Mouse (Mus musculus) G1E (cell line): ENCODE results near the gene Nudt13. TPM values are rescaled to one million over a fixed set of nuclear protein-coding genes. Genes with fewer than 3 reads are reported as not detected.

ENCODE experiments used
- ATAC-seq: 2 replicates; pipeline ENCODE4 v1.8.0; 2016; ENCODE audit warnings: mild to moderate bottlenecking; ENCODE audit not compliant: insufficient number of reproducible peaks, poor library complexity, low FRiP score, severe bottlenecking; ENCODE audit errors: extremely low read depth
- DNase-seq: peaks from one replicate; pipeline ENCODE4 v3.0.0; 2012; ENCODE audit warnings: low spot score
- H3K27me3 ChIP-seq: 2 replicates; pipeline ENCODE4 v1.6.1; 2012; ENCODE audit warnings: mild to moderate bottlenecking, low read length, inconsistent platforms; ENCODE audit not compliant: insufficient read depth
- H3K36me3 ChIP-seq: replicated peaks from 2 replicates; pipeline ENCODE3; 2012; ENCODE audit warnings: mild to moderate bottlenecking, inconsistent platforms
- H3K4me1 ChIP-seq: 2 replicates; pipeline ENCODE4 v1.6.1; 2012; ENCODE audit warnings: low read depth, low read length, inconsistent platforms, mixed read lengths; ENCODE audit not compliant: insufficient read depth
- H3K4me3 ChIP-seq: 2 replicates; pipeline ENCODE4 v1.5.1; 2012; ENCODE audit warnings: low read depth, mild to moderate bottlenecking, inconsistent platforms, low read length, moderate library complexity, mixed read lengths
- H3K9me3 ChIP-seq: replicated peaks from 2 replicates; pipeline ENCODE4 v1.6.1; 2012; ENCODE audit warnings: inconsistent platforms
- CTCF ChIP-seq: IDR thresholded peaks from 2 replicates; pipeline ENCODE4 v1.5.1; 2012; ENCODE audit warnings: low read depth, low read length, inconsistent platforms, mixed read lengths
- GATA1 ChIP-seq: IDR thresholded peaks from 2 replicates; pipeline ENCODE4 v1.6.1; 2012; ENCODE audit warnings: borderline replicate concordance, low read length, inconsistent platforms, mixed read lengths
- GATA2 ChIP-seq: IDR thresholded peaks from 2 replicates; pipeline ENCODE4 v1.6.1; 2012; ENCODE audit warnings: low read depth, low read length, inconsistent platforms, borderline replicate concordance
- POLR2AphosphoS5 ChIP-seq: IDR thresholded peaks from 2 replicates; pipeline ENCODE4 v1.6.1; 2012; ENCODE audit warnings: low read depth, low read length, inconsistent platforms; ENCODE audit not compliant: insufficient replicate concordance
- TAL1 ChIP-seq: conservative IDR thresholded peaks from 2 replicates; pipeline ENCODE4 v1.6.1; 2012; ENCODE audit warnings: low read depth, low read length, inconsistent platforms, mixed read lengths
- polyA plus RNA-seq: library from polyadenylated mRNA; stranded (reverse); fragments of >175 nt; gene quantifications from 2 replicates; pipeline ENCODE4 v1.2.3, GENCODE M21; 2012
- total RNA-seq, 2 experiments: library from RNA; stranded (forward) in 1 of 2; stranded (reverse) in 1 of 2; fragments of 200-1000 nt in 1 of 2; fragments of >200 nt in 1 of 2; fragmentation: Nextera tagmentation in 1 of 2; gene quantifications; 2 replicates each; pipeline ENCODE4 v1.2.3; 2014 to 2017

The Nudt13 gene
- total and polyA plus RNA-seq, 3 experiments, result 1.4 to 26.8 (median 7.4) TPM

DNA sequence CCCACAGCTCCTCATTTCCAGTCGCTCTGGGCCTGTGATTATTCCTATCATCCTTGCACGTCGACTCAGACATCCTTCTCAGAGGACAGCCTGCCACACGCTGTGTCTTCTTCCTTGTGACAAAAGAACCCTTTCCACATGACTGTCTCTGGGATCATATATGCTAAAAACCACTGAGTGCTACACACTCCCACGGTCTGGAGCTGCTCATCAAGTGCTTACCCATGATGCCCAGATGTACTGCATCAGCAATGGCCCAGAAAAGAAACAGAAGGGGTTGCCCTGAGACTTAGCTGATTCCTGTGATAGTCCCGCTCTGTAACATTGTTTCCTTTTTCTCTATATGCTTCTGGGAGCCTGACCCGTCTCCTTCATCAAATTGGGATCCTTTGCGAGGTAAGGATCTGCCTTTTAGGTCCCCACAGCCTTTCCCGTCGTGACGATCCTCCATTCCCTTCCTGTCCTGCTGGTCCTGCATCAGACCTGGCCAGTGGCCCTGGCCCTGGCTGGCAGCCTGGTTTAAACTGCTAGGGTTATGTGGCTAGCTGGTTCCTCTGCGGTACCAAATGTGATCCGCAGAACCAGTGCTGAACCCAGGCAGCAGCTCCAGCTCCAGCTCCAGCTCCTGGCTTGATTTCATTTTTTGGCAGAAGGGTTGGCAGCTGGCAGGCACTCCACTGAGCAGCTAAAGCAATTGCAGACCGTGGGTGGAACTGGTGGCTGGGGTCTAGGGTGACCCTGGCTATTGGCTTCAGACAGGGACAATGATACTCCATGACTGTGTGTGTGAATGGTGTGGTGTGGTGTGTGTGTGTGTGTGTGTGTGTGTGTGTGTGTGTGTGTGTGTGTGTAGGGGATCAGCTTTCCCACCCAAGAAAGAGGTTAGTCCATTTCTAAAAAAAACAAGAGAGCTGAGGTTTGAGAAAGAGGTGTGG lies 44.0 kb upstream of the Nudt13 start:
- no peaks in the 10 kb centered on the region for H3K4me1 ChIP-seq
- no peak for DNase-seq
- TF ChIP-seq POLR2AphosphoS5 (no peak), GATA1 (no peak), TAL1 (no peak), CTCF (no peak), GATA2 (no peak)
- ATAC-seq, result no peak
- peaks cover 62% of the 10 kb centered on the region for H3K27me3 ChIP-seq
- H3K4me3 ChIP-seq, result no peak overlapping the region
- H3K9me3 ChIP-seq, result peaks cover 1% of the 10 kb centered on the region; the same call in 1 of the 2 replicates
- H3K36me3 ChIP-seq, result no peaks in the 10 kb centered on the region

DNA sequence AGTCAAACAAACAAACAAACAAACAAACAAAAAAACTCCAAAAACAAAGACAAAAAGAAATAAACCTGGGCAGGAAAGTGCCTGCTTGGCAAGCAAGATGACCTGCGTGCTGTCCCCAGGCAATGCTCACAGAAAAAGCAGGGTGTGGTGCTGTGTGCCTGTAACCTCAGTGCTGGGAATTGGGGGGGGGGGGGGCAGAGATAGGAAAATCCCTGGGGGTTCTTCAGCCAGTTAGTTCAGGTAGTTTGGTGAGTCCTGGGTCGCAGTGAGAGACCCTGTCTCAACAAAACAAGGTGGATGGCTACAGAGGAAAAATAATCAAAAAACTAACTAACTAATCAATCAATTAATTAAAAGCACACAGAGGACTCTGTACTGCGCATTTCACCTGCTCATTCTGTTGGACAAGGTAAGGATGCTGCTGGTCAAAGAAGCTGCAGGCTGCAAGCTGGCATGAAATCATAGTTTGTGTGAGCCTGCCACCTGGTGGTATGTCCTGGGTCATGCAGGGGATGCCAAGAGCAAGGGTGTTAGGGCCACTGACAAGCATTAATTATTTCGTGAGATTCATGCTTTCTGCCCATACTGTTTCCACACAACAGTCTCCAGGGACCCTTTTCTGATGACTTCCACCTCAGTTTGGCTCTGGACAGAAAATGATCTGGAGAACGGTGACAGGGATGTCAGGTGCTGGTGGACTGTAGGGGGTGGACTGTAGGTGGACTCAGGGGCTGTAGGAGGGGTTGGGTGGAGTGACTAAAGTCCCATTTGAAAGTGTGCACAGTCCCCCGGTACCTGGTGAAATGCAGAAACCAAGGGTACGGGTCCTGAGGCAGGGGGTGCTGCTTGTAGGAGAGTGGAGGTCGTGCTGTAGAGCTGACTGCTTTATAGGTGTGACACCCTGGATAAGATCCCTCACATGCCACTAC lies 36.0 kb upstream of the Nudt13 start:
- peaks cover 4% of the 10 kb centered on the region; the same call in 1 of the 2 replicates for H3K9me3 ChIP-seq
- 0 out of 2 replicates have a peak, but pooled peaks cover 5% of the 10 kb centered on the region for H3K4me1 ChIP-seq
- H3K36me3 ChIP-seq, result no peaks in the 10 kb centered on the region
- ATAC-seq (no peak), DNase-seq (peak; percentile 46)
- no peak overlapping the region for H3K4me3 ChIP-seq
- TF ChIP-seq GATA2 (no peak), GATA1 (no peak), POLR2AphosphoS5 (no peak), TAL1 (no peak), CTCF (peak; percentile 91)
- H3K27me3 ChIP-seq, result peaks cover 32% of the 10 kb centered on the region

DNA sequence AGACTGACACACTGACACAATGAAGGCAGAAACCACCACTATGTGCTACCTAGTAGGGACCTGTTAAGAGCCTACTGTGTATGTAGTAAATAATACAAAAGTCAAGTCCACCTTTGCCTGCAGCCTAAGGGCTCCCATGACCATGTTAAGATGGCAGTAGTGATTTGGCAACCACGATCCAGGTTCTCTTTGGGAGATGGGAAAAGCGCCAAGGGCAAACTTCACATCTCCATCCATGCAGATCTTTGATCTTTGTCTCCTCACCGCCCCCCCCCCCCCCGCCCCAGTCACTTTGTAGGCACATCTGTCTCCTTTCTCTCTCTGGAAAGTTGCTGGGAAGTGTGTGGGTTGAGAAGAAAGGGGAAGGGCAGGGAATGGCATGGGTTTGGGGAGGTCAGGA lies 32.2 kb upstream of the Nudt13 start:
- DNase-seq, result no peak
- no peaks in the 10 kb centered on the region for H3K36me3 ChIP-seq
- H3K4me3 ChIP-seq, result no peak overlapping the region
- 0 out of 2 replicates have a peak, but pooled peaks cover 4% of the 10 kb centered on the region for H3K4me1 ChIP-seq
- H3K9me3 ChIP-seq, result no peaks in the 10 kb centered on the region
- TF ChIP-seq TAL1 (no peak), CTCF (no peak), GATA1 (no peak), POLR2AphosphoS5 (no peak), GATA2 (no peak)
- no peak for ATAC-seq
- peaks cover 44% of the 10 kb centered on the region for H3K27me3 ChIP-seq

DNA sequence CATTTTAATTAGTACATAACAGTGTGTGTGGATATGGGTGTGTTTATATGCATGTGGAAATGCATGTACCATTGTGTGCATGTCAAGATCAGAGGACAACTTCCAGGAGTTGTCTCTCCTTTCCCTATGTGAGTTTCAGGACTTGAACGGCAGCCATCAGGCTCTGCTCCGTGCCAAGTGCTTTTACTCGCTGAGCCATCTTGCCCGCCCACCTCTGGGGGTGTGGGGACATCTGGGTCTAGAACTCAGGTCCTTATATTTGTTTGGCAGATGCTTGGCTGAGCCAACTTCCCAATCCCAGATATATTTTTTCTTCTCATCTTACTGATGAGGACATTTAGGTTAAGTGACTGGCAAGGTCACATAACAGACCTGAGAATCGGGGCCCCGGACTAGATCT lies 26.1 kb upstream of the Nudt13 start:
- H3K4me1 ChIP-seq, result no peaks in the 10 kb centered on the region
- peaks cover 32% of the 10 kb centered on the region for H3K27me3 ChIP-seq
- H3K36me3 ChIP-seq, result no peaks in the 10 kb centered on the region
- no peak for ATAC-seq
- H3K9me3 ChIP-seq, result no peaks in the 10 kb centered on the region
- H3K4me3 ChIP-seq, result no peak overlapping the region
- DNase-seq, result no peak
- TF ChIP-seq GATA1 (no peak), CTCF (no peak), GATA2 (no peak), TAL1 (no peak), POLR2AphosphoS5 (no peak)

DNA sequence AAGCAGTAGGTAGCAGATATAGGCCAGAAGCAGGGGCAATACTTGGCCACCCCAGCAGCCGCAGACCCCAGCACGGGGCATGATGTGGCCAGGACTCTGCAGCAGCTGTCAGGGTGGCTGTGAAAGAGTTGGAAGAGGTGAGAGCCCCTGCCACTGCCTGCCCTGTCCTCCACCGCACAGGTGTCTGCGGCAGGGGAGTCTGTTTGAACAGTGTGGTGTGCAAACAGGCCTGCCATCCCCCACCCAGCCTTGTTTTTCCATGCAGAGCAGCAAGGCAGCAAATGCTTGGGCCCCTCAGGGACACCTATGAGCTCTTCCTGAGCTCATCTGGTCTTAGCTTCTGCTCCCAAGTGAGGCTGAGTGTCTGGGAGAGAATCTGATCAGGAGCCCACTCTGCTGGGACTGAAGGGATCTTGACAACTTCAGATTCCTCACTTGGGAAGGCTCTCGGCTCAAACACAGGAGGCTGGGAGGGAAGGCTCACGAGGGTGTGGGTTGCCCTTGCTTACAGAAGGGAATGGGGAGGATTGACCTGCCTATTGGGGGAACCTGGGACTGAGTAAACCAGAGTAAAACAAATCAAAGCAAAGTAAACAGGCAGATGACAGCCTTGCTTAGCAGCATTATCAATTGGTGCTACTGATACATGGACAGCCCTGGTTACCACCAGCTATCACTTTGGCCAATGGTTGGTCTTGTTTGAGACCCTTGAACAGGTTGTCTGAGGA lies 25.3 kb upstream of the Nudt13 start, which contains the start of gene Kcnk16:
Kcnk16 (minus strand) TSS at position 118 of the 728 bp plus-strand sequence.
- no peaks in the 10 kb centered on the region for H3K36me3 ChIP-seq
- no peaks in the 10 kb centered on the region for H3K9me3 ChIP-seq
- no peak within 1 kb of the TSS for H3K4me3 ChIP-seq
- H3K4me1 ChIP-seq, result no peaks in the 10 kb centered on the region
- H3K27me3 ChIP-seq, result peaks cover 29% of the 10 kb centered on the region
- DNase-seq (no peak), ATAC-seq (no peak)
- no peak for TF ChIP-seq TAL1
- TF ChIP-seq GATA2, result no peak
- TF ChIP-seq CTCF, result no peak
- no peak for TF ChIP-seq POLR2AphosphoS5
- TF ChIP-seq GATA1, result no peak
